Mouse (Mus musculus) MEL (cell line): Measurements from ENCODE around the gene Csnk1g2. TPM values are rescaled to one million over a fixed set of nuclear protein-coding genes. Genes with fewer than 3 reads are reported as not detected.

ENCODE experiments used
- DNase-seq: peaks from one replicate; pipeline ENCODE4 v3.0.0; 2011; ENCODE audit warnings: low read depth, low spot score
- H3K27ac ChIP-seq: 2 replicates; pipeline ENCODE4 v1.5.1; 2012; ENCODE audit warnings: low read depth, mild to moderate bottlenecking, control low read depth, low read length, moderate library complexity; ENCODE audit not compliant: control insufficient read depth
- H3K27me3 ChIP-seq, 2 experiments: fragments of 150-350 bp in 1 of 2; sonication (generic) in 1 of 2; 2 replicates each; pipeline ENCODE4 v1.6.1; 2012; ENCODE audit warnings: low read length in 2 of 2, mild to moderate bottlenecking in 2 of 2, improper control_type of control experiment in 1 of 2, moderate library complexity in 1 of 2; ENCODE audit not compliant: insufficient read depth in 2 of 2, control insufficient read depth in 1 of 2
- H3K36me3 ChIP-seq, 2 experiments: 2 replicates each; pipeline ENCODE4 v1.6.1; 2012 to 2014; ENCODE audit warnings: low read length in 2 of 2, improper control_type of control experiment in 1 of 2, inconsistent platforms in 1 of 2, mild to moderate bottlenecking in 1 of 2; ENCODE audit not compliant: insufficient read depth in 2 of 2, control insufficient read depth in 1 of 2
- H3K4me1 ChIP-seq, 2 experiments: fragments of 150-350 bp in 1 of 2; sonication (generic) in 1 of 2; 2 replicates each; pipeline ENCODE4 v1.6.1; 2012; ENCODE audit warnings: low read length in 2 of 2, improper control_type of control experiment in 1 of 2, mild to moderate bottlenecking in 1 of 2; ENCODE audit not compliant: insufficient read depth in 2 of 2, control insufficient read depth in 1 of 2
- H3K4me3 ChIP-seq, 2 experiments: fragments of 150-350 bp in 1 of 2; sonication (generic) in 1 of 2; 2 replicates each; pipeline ENCODE4 v1.5.1; 2012; ENCODE audit warnings: low read depth in 2 of 2, low read length in 2 of 2, mild to moderate bottlenecking in 2 of 2, moderate library complexity in 2 of 2, control low read depth in 1 of 2, improper control_type of control experiment in 1 of 2; ENCODE audit not compliant: control insufficient read depth in 1 of 2, insufficient read depth in 1 of 2
- H3K79me2 ChIP-seq: 2 replicates; pipeline ENCODE4 v1.6.1; 2012; ENCODE audit warnings: mild to moderate bottlenecking, low read length, moderate library complexity; ENCODE audit not compliant: control insufficient read depth, poor library complexity, insufficient read depth
- H3K9ac ChIP-seq: 2 replicates; pipeline ENCODE4 v1.6.1; 2012; ENCODE audit warnings: low read depth, mild to moderate bottlenecking, control low read depth, low read length, moderate library complexity; ENCODE audit not compliant: control insufficient read depth, poor library complexity, severe bottlenecking
- H3K9me3 ChIP-seq: fragments of 150-350 bp; sonication (generic); replicated peaks from 2 replicates; pipeline ENCODE4 v1.6.1; 2012; ENCODE audit warnings: mild to moderate bottlenecking, low read length, improper control_type of control experiment, moderate library complexity; ENCODE audit not compliant: insufficient read depth
- BHLHE40 ChIP-seq: IDR thresholded peaks from 2 replicates; pipeline ENCODE4 v1.6.1; 2012; ENCODE audit warnings: low read depth, mild to moderate bottlenecking, inconsistent platforms, low read length, improper control_type of control experiment, borderline replicate concordance
- CHD1 ChIP-seq: IDR thresholded peaks from 2 replicates; pipeline ENCODE4 v1.6.1; 2012; ENCODE audit warnings: low read depth, mild to moderate bottlenecking, inconsistent platforms, low read length, improper control_type of control experiment
- CHD2 ChIP-seq: IDR thresholded peaks from 2 replicates; pipeline ENCODE4 v1.6.1; 2011; ENCODE audit warnings: low read length, improper control_type of control experiment
- CTCF ChIP-seq, 3 experiments: IDR thresholded peaks in 2 of 3; conservative IDR thresholded peaks in 1 of 3; 2 replicates each; pipeline ENCODE4 v1.5.1; 2011 to 2012; ENCODE audit warnings: low read length in 3 of 3, low read depth in 2 of 3, mild to moderate bottlenecking in 2 of 3, improper control_type of control experiment in 1 of 3, inconsistent platforms in 1 of 3, mixed read lengths in 1 of 3, moderate library complexity in 1 of 3; ENCODE audit not compliant: control insufficient read depth in 1 of 3, insufficient read depth in 1 of 3, poor library complexity in 1 of 3, severe bottlenecking in 1 of 3
- ETS1 ChIP-seq: IDR thresholded peaks from 2 replicates; pipeline ENCODE4 v1.6.1; 2012; ENCODE audit warnings: low read depth, mild to moderate bottlenecking, inconsistent platforms, low read length, improper control_type of control experiment, moderate library complexity
- GATA1 ChIP-seq: IDR thresholded peaks from 2 replicates; pipeline ENCODE4 v1.6.1; 2011; ENCODE audit warnings: low read depth, low read length, improper control_type of control experiment
- JUND ChIP-seq: IDR thresholded peaks from 2 replicates; pipeline ENCODE4 v1.6.1; 2011; ENCODE audit warnings: low read depth, mild to moderate bottlenecking, improper control_type of control experiment, low read length
- KAT2A ChIP-seq: conservative IDR thresholded peaks from 2 replicates; pipeline ENCODE4 v1.6.1; 2012; ENCODE audit warnings: low read depth, low read length, improper control_type of control experiment, inconsistent platforms
- MAX ChIP-seq: IDR thresholded peaks from 2 replicates; pipeline ENCODE4 v1.6.1; 2011; ENCODE audit warnings: low read length, improper control_type of control experiment
- MAZ ChIP-seq: IDR thresholded peaks from 2 replicates; pipeline ENCODE4 v1.6.1; 2012; ENCODE audit warnings: low read depth, mild to moderate bottlenecking, inconsistent platforms, low read length, improper control_type of control experiment
- MEF2A ChIP-seq: IDR thresholded peaks from 2 replicates; pipeline ENCODE4 v1.6.1; 2014; ENCODE audit warnings: low read depth, mild to moderate bottlenecking, inconsistent platforms, low read length, improper control_type of control experiment; ENCODE audit not compliant: poor library complexity, insufficient replicate concordance, severe bottlenecking; ENCODE audit errors: extremely low read depth
- MXI1 ChIP-seq: IDR thresholded peaks from 2 replicates; pipeline ENCODE4 v1.6.1; 2011; ENCODE audit warnings: mild to moderate bottlenecking, low read depth, low read length, improper control_type of control experiment
- POLR2AphosphoS2 ChIP-seq: IDR thresholded peaks from 2 replicates; pipeline ENCODE4 v1.6.1; 2011; ENCODE audit warnings: low read length, improper control_type of control experiment
- POLR2AphosphoS5 ChIP-seq: IDR thresholded peaks from 2 replicates; pipeline ENCODE4 v1.6.1; 2012; ENCODE audit warnings: low read depth, borderline replicate concordance, mild to moderate bottlenecking, inconsistent platforms, low read length, moderate library complexity, mixed read lengths
- RAD21 ChIP-seq: IDR thresholded peaks from 2 replicates; pipeline ENCODE4 v1.6.1; 2011; ENCODE audit warnings: mild to moderate bottlenecking, low read depth, low read length, improper control_type of control experiment
- SIN3A ChIP-seq: IDR thresholded peaks from 2 replicates; pipeline ENCODE4 v1.6.1; 2012; ENCODE audit warnings: low read length, improper control_type of control experiment, inconsistent platforms
- TBP ChIP-seq: IDR thresholded peaks from 2 replicates; pipeline ENCODE4 v1.8.0; 2011; ENCODE audit warnings: low read depth, low read length, improper control_type of control experiment
- TCF12 ChIP-seq: IDR thresholded peaks from 2 replicates; pipeline ENCODE4 v1.6.1; 2014; ENCODE audit warnings: low read depth, mild to moderate bottlenecking, inconsistent platforms, low read length, improper control_type of control experiment, moderate library complexity
- USF2 ChIP-seq, 2 experiments: IDR thresholded peaks; 2 replicates each; pipeline ENCODE4 v1.6.1; 2011 to 2012; ENCODE audit warnings: improper control_type of control experiment in 2 of 2, low read length in 2 of 2, borderline replicate concordance in 1 of 2, inconsistent platforms in 1 of 2, low read depth in 1 of 2, mild to moderate bottlenecking in 1 of 2; ENCODE audit not compliant: insufficient read depth in 1 of 2
- ZC3H11A ChIP-seq: IDR thresholded peaks from 2 replicates; pipeline ENCODE4 v1.6.1; 2012; ENCODE audit warnings: low read depth, mild to moderate bottlenecking, inconsistent platforms, low read length, improper control_type of control experiment
- ZMIZ1 ChIP-seq: IDR thresholded peaks from 2 replicates; pipeline ENCODE4 v1.6.1; 2012; ENCODE audit warnings: low read depth, mild to moderate bottlenecking, inconsistent platforms, low read length, improper control_type of control experiment, moderate library complexity
- polyA plus RNA-seq, 2 experiments: library from polyadenylated mRNA; stranded (reverse) in 1 of 2; unstranded in 1 of 2; fragments of >175 nt in 1 of 2; fragments of >200 nt in 1 of 2; gene quantifications; 2 replicates each; pipeline versions ENCODE4 v1.2.1 to v1.2.4; 2012; ENCODE audit warnings: low replicate concordance in 2 of 2, low read depth in 1 of 2; ENCODE audit not compliant: insufficient read length in 2 of 2, insufficient read depth in 1 of 2, missing spikeins in 1 of 2
- total RNA-seq: library from RNA; depleted of rRNA; stranded (reverse); fragments of 300-350 nt; gene quantifications from 2 replicates; pipeline ENCODE4 v1.2.3, GENCODE M21; 2012

Gene Csnk1g2
- total and polyA plus RNA-seq, 3 experiments: 132 to 231 TPM; not detected in 1

- no peaks in the 10 kb centered on the region for H3K9me3 ChIP-seq
- peaks cover 29% of the 10 kb centered on the region for H3K79me2 ChIP-seq
- peaks cover 2 to 12% of the 10 kb centered on the region in 2 experiments for H3K36me3 ChIP-seq
- H3K4me3 ChIP-seq: no peak overlapping the region
- no peak overlapping the region for H3K9ac ChIP-seq
- no peak for DNase-seq
- TF ChIP-seq POLR2AphosphoS5: peak; percentile 49; the same call in 1 of the 2 replicates
- TF ChIP-seq MAX: no peak
- H3K27me3 ChIP-seq: no peaks in the 10 kb centered on the region
- H3K4me1 ChIP-seq: peaks cover 0 to 12% of the 10 kb centered on the region in 2 experiments; a peak in 1 of 4 replicates
- no peak overlapping the region for H3K27ac ChIP-seq
These were observed 47.3 kb downstream of the Csnk1g2 start for GRCm38 (mm10) chr10:80669737-80670485.

DNA sequence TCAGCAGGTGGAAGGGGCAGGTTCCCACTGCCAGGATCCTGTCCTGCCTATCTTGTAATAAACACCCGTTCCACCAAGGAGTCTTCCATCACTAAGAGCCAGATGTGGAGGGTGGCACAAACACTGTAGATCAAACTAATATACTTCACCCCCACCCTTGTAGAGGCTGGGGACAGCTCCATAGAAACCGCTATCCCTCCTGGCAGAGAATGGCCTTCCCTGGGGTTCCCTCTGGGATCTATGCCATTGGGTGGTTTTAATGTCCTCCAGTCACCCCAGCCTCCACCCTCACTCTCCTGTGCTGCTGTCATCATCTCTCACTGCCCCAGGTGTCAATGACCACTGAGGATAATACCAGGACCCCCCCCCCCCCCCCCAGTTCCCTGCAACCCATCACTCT lies 47.9 kb downstream of the Csnk1g2 start:
- no peak for DNase-seq
- TF ChIP-seq USF2 (IDR thresholded peaks at IDR 0.05; ENCODE audit: borderline replicate concordance in 1 of 2, insufficient read depth in 1 of 2, low read depth in 1 of 2, low read length in 2 of 2) (no peak), POLR2AphosphoS2 (no peak), CTCF (IDR thresholded peaks at IDR 0.05 in 2 of 3, conservative IDR thresholded peaks at IDR 0.05 in 1 of 3; ENCODE audit: control insufficient read depth in 1 of 3, insufficient read depth in 1 of 3, low read depth in 2 of 3, low read length in 3 of 3, poor library complexity in 1 of 3, severe bottlenecking in 1 of 3) (no peak), RAD21 (no peak), MXI1 (no peak), TCF12 (no peak), MAZ (no peak), SIN3A (no peak), CHD1 (no peak), KAT2A (no peak), CHD2 (no peak), TBP (no peak), ZMIZ1 (no peak), GATA1 (no peak), ETS1 (no peak), JUND (no peak), MEF2A (no peak), BHLHE40 (no peak), ZC3H11A (no peak)
- no peak overlapping the region for H3K9ac ChIP-seq
- H3K4me1 ChIP-seq: peaks cover 0 to 8% of the 10 kb centered on the region in 2 experiments; a peak in 1 of 4 replicates
- H3K9me3 ChIP-seq: no peaks in the 10 kb centered on the region
- no peak overlapping the region for H3K27ac ChIP-seq
- no peaks in the 10 kb centered on the region for H3K27me3 ChIP-seq
- H3K4me3 ChIP-seq: no peak overlapping the region
- H3K36me3 ChIP-seq: peaks cover 2 to 9% of the 10 kb centered on the region in 2 experiments; a peak in 3 of 4 replicates
- peaks cover 35% of the 10 kb centered on the region for H3K79me2 ChIP-seq
